Mouse (Mus musculus): ENCODE data around the gene Adi1.

DNA sequence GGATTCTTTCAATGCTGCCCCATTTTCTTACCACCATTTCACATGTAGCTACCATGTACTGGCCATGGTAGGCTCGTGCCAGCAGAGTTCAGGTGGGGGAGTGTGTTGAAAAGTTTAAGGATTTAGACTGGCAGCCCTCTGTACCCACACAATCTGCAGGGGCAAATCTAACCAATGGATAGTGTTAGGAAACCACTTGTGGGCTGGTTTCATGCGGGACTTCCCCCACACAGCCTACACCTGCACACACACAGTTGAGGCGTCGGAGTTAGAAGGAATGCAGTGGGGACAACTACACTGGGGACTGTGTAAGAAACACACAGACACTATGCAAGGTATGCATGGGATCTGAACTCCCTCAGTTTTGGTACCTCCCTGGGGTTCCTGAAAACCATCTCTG lies 51.2 kb downstream of the Adi1 start:
- no peak for TF ChIP-seq GATA1 (IDR thresholded peaks at IDR 0.05; ENCODE audit: borderline replicate concordance, low read length)
- no peak for TF ChIP-seq CTCF (IDR thresholded peaks at IDR 0.05; ENCODE audit: low read depth, low read length)
- no peak for TF ChIP-seq TAL1 (conservative IDR thresholded peaks at IDR 0.05; ENCODE audit: low read depth, low read length)
